Mouse (Mus musculus): ENCODE measurements around the gene Lmntd1.

- TF ChIP-seq FLI1 (IDR thresholded peaks at IDR 0.05; ENCODE audit: low read length) (no peak), GATA1 (IDR thresholded peaks at IDR 0.05; ENCODE audit: borderline replicate concordance, low read length) (no peak)
These were observed 98.1 kb downstream of the Lmntd1 start for GRCm38 (mm10) chr6:145515859-145516581.
